Mouse (Mus musculus) adrenal gland, postnatal 14 days (tissue): ENCODE results near the gene Dnah6. TPM values are rescaled to one million over a fixed set of nuclear protein-coding genes. Genes with fewer than 3 reads are reported as not detected.

Experiments used
- DNase-seq: peaks from one replicate; pipeline ENCODE4 v3.0.0; 2021; ENCODE audit warnings: mixed read lengths
- long read RNA-seq, 2 experiments: library from polyadenylated mRNA; stranded (forward); transcript quantifications; one replicate each; pipeline ENCODE4 v2.0.0; 2021
- total RNA-seq: library from RNA; stranded (reverse); gene quantifications from 2 replicates; pipeline ENCODE4 v1.2.3, GENCODE M21; 2021

Gene Dnah6
- total RNA-seq: 0.07 and 0.08 TPM in 2 replicates
- long read RNA-seq, experiment 1, partial matches to known transcripts: 1 of 2 reads
- long read RNA-seq, experiment 1, other reads (novel, unspliced or antisense): 1 of 2 reads
- long read RNA-seq, experiment 2: 0 reads

- peak; percentile 95 for DNase-seq
Observed at GRCm38 (mm10) chr6:73221189-73221957, at the start of gene Dnah6. Gene Dnah6, minus strand, starts transcription at chr6:73221651.

DNA sequence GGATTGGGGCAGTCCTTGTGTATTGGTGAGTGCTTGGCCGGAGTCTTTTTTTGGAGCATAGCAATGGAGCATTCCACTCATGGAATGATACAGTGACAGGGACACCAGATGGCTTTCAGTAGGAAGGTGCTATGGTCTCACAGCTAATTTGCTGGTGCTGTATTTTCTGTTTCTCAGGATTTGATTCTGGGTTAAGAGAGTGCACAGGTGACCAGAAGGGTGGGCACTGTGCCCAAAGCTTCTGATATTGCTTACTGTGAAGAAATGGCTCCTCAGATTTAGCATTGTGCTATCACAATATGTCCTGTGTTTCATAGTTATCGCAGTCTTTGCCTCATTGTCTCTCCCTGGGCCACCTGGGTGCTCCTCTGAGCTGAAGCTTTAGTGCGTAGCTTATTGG, 47.9 kb upstream of the Dnah6 start:
- no peak for DNase-seq

DNA sequence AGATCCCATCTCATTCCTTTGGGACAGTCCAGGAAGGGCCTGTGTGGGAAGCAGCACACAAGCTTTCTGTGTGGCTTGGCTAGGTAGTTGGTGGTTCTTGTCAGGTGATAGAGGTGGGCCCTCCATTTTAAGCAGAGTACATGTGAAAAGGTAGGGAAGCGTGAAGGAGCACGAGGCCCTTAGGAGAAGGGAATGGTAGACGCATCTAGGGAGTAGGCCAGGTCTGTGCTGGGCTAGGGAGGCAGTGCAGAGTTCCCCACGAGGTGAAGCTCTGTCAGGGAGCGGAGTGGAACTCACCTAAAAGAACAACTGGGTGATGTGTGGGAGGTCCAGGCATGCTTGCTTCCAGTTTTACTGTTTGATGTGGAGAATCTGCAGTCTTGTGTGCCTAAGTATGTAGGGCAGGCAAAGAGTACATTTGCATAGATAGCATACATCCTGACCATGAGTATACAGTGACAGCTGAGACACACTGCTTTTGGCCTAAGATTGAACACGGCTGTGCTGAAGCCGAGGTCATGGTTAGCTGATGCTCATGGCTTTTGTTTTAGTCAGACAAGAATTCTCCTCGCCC, 46.4 kb upstream of the Dnah6 start:
- no peak for DNase-seq

DNA sequence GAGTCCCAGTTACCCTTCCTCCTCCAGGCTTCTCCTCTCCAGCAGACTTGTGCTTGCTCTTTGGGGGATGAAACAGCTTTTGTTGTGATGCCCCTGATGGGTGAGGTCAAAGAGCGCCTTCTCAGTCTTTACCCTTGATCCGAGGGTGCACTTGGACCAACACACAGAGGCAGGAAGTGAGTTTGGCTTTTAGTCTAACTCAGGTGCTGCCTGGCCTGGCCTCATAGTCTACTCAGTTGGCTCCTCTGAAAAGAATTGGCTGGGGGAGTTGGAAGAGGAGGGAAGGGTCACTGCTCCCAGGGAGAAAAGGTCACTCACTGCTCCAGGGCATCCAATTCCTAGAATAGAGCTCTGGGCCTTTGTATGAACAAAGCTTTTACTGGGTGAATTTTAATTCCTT, 43.4 kb upstream of the Dnah6 start:
- DNase-seq: no peak

- no peak for DNase-seq
Observed at GRCm38 (mm10) chr6:73260110-73260509, 38.7 kb upstream of the Dnah6 start.

- DNase-seq: no peak
Observed at GRCm38 (mm10) chr6:73257068-73257467, 35.6 kb upstream of the Dnah6 start.

- DNase-seq: no peak
Observed at GRCm38 (mm10) chr6:73254307-73255228, 33.1 kb upstream of the Dnah6 start.

GRCm38 (mm10) chr6:73253584-73253983, 32.1 kb upstream of the Dnah6 start:
- DNase-seq: no peak

DNA sequence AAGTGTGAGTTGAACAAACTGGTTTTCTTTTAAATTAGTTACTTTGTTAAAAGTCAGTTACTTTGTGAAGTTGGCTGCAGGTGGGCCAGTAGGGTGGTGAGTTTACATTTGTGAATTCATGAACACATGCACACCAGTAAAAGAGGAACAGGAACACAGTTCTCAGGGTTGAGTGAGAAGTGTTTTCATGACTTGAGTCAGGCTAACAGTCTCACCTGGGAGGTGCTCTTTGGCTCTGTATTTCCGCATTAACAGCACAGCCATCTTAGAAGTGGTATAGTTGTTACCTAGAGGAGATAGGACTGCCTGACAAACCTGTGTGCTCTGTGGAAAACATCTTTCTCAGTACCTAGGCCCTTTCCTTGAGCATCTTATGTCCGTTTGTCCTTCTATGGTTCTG, 31.6 kb upstream of the Dnah6 start:
- no peak for DNase-seq

GRCm38 (mm10) chr6:73252396-73252795, 30.9 kb upstream of the Dnah6 start:
- DNase-seq: no peak

DNA sequence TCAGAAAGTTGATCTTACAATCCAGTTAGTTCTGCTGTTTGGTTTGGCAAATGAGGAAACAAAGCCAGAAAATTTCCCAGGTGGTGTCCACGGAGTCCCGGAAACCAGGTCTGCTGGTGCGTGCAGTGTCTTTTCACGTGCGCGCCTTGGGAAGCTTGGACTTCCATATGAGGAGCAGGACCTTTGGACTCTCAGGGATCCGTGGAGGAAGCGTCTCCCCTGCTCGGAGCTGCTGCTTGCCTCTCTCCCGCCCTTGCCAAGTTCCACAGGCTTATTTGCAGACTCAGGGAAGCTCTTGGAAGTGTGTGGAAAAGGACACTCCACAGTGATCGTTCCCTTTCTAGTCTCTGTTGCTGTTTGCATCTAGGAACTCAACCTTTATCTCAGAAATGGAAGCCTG, 29.9 kb upstream of the Dnah6 start:
- no peak for DNase-seq

DNA sequence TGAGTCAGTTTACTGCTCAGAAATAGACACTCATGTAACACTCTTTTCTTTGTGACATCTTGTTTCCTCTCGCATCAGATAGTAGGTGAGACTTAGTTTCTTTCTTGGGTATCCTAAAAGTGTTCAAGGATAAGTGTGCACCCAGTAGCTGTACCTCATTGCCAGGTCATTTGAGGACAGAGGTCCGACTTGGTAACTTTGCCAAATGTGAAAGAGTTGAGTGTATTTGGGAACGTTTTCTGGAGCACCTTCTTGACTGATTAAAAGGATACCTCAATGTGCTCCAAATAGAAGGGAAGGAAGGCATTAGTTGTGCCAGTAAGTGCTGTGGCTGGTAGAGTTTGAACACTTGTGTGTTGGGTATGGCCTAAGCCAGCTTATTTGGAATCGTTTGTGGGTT, 28.4 kb upstream of the Dnah6 start:
- no peak for DNase-seq

- peak; percentile 49 for DNase-seq
Observed at GRCm38 (mm10) chr6:73249049-73249422, 27.6 kb upstream of the Dnah6 start.

GRCm38 (mm10) chr6:73248237-73249048, 27.0 kb upstream of the Dnah6 start, which contains the start of gene Suclg1:
Gene Suclg1, plus strand, starts transcription at chr6:73248382.
- DNase-seq: peak; percentile 93

DNA sequence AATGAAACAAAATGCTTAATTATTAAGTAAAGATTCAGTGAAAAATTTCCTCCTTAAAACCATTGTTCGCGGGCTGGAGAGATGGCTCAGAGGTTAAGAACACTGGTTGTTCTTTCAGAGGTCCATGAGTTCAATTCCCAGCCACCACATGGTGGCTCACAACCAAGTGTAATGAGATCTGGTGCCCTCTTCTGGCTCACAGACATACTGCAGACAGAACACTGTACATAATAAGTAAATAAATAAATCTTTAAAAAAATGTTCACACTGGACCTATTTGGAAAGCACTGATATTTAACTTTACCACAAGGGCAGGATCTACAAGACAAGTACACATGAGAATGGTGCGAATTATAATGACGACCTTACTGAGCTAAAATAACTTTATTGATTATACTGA, 26.0 kb upstream of the Dnah6 start:
- peak; percentile 51 for DNase-seq

DNA sequence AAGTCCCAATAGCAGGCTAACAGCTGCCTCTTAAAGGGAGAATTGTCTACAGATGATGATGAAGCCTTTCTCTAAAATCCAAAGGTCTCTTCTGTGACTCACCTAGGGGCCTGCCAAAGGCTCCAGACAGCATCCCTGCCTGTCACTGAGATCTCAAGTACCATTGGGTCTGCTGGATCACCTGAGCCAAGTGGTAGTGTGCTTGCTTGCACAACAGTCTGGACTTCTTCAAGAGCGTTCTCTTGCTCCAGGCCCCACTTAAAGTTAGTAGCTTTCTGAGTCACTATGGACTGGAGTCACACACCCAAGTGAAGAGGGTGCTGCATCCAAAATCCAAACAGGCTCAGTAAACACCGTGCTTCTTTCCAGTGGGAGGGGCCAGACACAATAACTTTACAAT, 25.4 kb upstream of the Dnah6 start:
- DNase-seq: no peak

DNA sequence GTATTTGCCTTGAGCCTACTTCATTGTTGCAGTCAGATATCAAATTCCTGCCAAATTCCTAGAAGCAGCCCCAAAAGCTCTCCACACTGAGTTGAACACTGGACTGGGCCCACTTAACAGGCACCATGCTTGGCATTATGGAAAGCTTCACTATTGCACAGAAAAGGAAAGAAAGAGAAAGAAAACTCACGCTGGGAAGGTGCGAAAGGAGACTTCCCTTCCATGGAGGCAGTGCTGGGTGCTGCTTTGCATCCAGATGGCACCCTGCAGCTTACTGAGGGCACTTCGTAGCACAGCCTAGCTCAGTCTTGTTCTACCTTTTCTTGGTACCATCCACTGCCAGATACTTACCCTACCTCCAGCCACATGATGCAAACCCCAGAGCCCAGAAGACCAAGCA, 14.2 kb upstream of the Dnah6 start:
- no peak for DNase-seq

DNA sequence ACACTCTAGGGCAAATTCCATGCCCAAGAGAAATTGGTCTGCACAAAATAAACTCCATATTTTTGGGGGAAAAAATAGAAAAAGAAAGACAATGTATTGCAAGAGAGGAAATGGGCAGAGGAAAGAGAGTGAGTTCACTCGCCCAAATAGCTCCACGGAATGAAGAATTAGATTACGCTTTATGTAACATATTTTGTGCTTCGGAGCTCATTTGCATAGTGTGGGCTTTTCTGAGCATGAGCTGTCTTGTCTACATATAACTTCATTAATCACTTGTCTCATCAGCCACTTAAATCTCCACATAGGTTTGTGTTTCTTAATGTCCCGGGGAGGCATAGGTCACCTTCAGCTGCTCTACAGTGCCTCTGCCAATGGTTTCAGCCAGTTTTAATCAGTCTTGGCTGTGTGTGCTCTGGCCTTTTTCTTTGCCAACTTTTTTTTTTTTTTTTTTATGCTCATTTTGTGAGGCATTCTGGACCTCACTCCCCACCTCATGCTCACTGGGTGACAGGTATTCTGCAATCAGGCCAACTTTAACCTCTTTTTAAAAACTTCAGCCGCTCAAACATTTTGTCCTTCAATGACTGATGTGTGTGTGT, 12.9 kb upstream of the Dnah6 start:
- DNase-seq: peak; percentile 10

- no peak for DNase-seq
Observed at GRCm38 (mm10) chr6:73233202-73233726, 11.8 kb upstream of the Dnah6 start.

DNA sequence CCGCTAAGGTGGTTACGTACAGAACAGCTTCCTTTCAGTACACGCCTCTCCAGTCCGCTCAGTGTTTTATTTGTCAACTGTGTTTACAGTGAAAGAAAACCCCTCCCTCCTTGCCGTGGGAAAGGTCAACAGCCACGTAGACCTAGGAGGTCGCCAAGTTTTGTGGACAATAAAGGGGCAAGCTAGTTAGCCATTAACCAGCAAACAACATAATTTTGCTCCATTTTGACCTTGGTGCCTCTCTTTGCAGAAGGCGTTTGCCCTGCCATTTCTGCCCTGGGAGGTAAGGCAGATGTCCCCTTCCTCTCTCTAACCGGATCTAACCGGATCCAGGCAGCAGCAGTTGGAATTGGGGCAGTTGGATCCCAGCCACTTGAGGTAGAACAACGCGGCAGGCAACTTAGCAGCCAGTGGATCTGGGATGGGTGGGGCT, 10.7 kb upstream of the Dnah6 start:
- DNase-seq: no peak

DNA sequence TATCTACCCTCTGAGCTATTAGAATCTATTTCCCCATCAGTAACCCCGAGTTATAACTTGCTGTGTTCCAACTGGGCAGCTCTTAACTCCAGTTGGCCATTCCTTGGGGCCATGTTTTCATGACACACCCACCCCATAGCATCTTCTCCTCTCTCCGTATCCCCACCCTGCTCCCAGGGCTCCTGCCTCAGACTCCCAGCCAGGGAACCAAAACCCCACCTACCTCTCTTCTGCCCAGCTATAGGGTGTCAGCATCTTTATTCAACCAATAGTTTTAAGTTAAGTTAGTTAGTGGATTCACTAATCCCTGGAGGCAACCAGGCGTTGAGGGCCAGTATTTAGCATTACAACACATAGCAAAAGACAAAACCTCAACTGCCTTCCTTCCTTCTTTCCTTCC, 7.4 kb upstream of the Dnah6 start:
- no peak for DNase-seq
